Comparison of ENCODE assay signal across 8 mouse cellular contexts in the genomic region with DNA sequence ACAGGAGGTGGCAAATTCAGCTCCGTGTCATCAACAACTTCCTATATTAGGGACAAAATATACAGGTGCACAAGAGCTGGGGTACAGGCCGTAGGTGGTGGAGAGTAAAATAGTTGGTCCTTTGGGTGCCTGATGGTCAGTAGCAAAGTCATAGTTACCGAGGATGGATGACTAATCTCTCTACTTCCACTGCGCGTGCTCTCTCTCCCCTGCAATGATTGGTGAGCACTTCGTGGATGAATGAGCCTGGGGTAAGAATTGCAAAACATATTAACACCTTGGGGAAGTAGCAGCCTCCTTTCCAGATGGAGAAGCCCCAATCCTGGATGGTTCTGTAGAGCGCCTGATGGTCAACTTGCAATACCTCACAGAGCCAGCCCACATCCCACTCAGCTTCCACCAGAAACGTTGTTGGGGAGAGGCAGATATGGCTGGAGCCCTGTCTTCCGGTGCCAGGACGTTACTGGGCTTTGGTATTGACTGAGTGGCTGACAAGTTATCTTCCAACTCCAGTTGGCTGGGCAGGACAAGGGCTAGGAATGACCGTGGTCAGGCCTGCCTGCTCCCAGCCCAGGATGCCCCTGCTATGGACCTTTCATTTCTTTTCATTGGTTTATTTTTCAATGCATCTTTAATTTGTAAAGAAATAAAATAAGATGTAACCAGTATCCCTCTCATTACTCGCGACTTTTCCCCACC. TPM values are rescaled to one million over a fixed set of nuclear protein-coding genes. Genes with fewer than 3 reads are reported as not detected.
DNase-seq lines count a peak whose midpoint lies in the region; ATAC-seq and TF ChIP-seq lines count a peak whose summit lies in the region.

No protein-coding gene starts in this region.

- peak overlapping the region; percentile 90 for H3K4me2 ChIP-seq in liver, embryonic 12.5 days
- peak overlapping the region; percentile 72 for H3K4me2 ChIP-seq in stomach, embryonic 15.5 days

- no peak for TF ChIP-seq CTCF in layer of hippocampus, adult 2 months (conservative IDR thresholded peaks at IDR 0.05)

- peak overlapping the region; percentile 100 for H3K4me3 ChIP-seq in layer of hippocampus, adult 2 months
- H3K4me3 ChIP-seq in liver, embryonic 12.5 days, result peak overlapping the region; percentile 94
- H3K4me3 ChIP-seq in stomach, embryonic 15.5 days (replicated peaks), result peak overlapping the region; percentile 76

- ATAC-seq in granulocyte monocyte progenitor cell, adult 5-6 weeks (replicated peaks; ENCODE audit: poor library complexity, severe bottlenecking), result peak; percentile 9
- ATAC-seq in liver, embryonic 12.5 days, result peak; percentile 27
- no peak; the same call in 1 of the 2 replicates for ATAC-seq in stomach, embryonic 15.5 days (ENCODE audit: insufficient read depth, low FRiP score, low read depth)

- H3K4me1 ChIP-seq in liver, embryonic 12.5 days, result peaks cover 53% of the 10 kb centered on the region
- H3K4me1 ChIP-seq in stomach, embryonic 15.5 days, result peaks cover 16% of the 10 kb centered on the region

- H3K27ac ChIP-seq in layer of hippocampus, adult 2 months, result peak overlapping the region; percentile 92
- peak overlapping the region; percentile 96 for H3K27ac ChIP-seq in liver, embryonic 12.5 days
- peak overlapping the region; percentile 97 for H3K27ac ChIP-seq in stomach, embryonic 15.5 days

- peaks cover 80% of the 10 kb centered on the region for H3K36me3 ChIP-seq in liver, embryonic 12.5 days
- peaks cover 40% of the 10 kb centered on the region for H3K36me3 ChIP-seq in stomach, embryonic 15.5 days

- H3K9ac ChIP-seq in liver, embryonic 12.5 days, result peak overlapping the region; percentile 94
- peak overlapping the region; percentile 75; the same call in 1 of the 2 replicates for H3K9ac ChIP-seq in stomach, embryonic 15.5 days

- H3K9me3 ChIP-seq in liver, embryonic 12.5 days (replicated peaks), result no peaks in the 10 kb centered on the region
- H3K9me3 ChIP-seq in stomach, embryonic 15.5 days, result no peaks in the 10 kb centered on the region

- WGBS in liver, embryonic 12.5 days (ENCODE audit: insufficient replicate concordance), result 41% methylated on average over 13 of the region's 13 CpGs
- WGBS in stomach, embryonic 15.5 days, result 45% methylated on average over 13 of the region's 13 CpGs

- H3K27me3 ChIP-seq in liver, embryonic 12.5 days (replicated peaks), result no peaks in the 10 kb centered on the region
- H3K27me3 ChIP-seq in stomach, embryonic 15.5 days (replicated peaks), result no peaks in the 10 kb centered on the region

- no peak for DNase-seq in layer of hippocampus, adult 2 months (ENCODE audit: low spot score in 2 of 2)
- no peak for DNase-seq in layer of hippocampus, adult 9-10 months (ENCODE audit: low spot score)
- DNase-seq in R1 (ENCODE audit: low read depth, low spot score), result peak; percentile 40
- DNase-seq in kidney, postnatal 36 days, result no peak
- DNase-seq in urinary bladder, postnatal 14 days (ENCODE audit: low spot score), result no peak

RNA-seq across cellular contexts. Expression of a gene that starts 0.4 kb away (rescaled TPM):
- 10 to 100 TPM; 14.8 to 15.5 TPM for total RNA-seq in layer of hippocampus, adult 2 months (2021)
- 9.0 and 9.3 TPM in 2 replicates for total RNA-seq in granulocyte monocyte progenitor cell, adult 5-6 weeks (2014; fragmentation: Nextera tagmentation)
- total RNA-seq in granulocyte monocyte progenitor cell, adult 5-6 weeks (2017), result 7.5 and 9.3 TPM in 2 replicates
- 10.2 and 11.5 TPM in 2 replicates for polyA plus RNA-seq in liver, embryonic 12.5 days (2016; fragmentation: Nextera tagmentation; extraction: Ambion mirVana)
- 27.1 and 28.5 TPM in 2 replicates for polyA plus RNA-seq in stomach, embryonic 15.5 days (2015; fragmentation: Nextera tagmentation; extraction: Ambion mirVana)

RNA-seq across cellular contexts. Expression of a gene that starts 8.5 kb away (rescaled TPM):
- total RNA-seq in layer of hippocampus, adult 2 months (2021), result 10 to 100 TPM; 53.4 to 56.9 TPM
- 193 and 202 TPM in 2 replicates for total RNA-seq in granulocyte monocyte progenitor cell, adult 5-6 weeks (2014; fragmentation: Nextera tagmentation)
- total RNA-seq in granulocyte monocyte progenitor cell, adult 5-6 weeks (2017), result 130 and 186 TPM in 2 replicates
- polyA plus RNA-seq in liver, embryonic 12.5 days (2016; fragmentation: Nextera tagmentation; extraction: Ambion mirVana), result 178 and 187 TPM in 2 replicates
- 192 and 202 TPM in 2 replicates for polyA plus RNA-seq in stomach, embryonic 15.5 days (2015; fragmentation: Nextera tagmentation; extraction: Ambion mirVana)

RNA-seq across cellular contexts. Expression of a gene that starts 13.0 kb away (rescaled TPM):
- total RNA-seq in layer of hippocampus, adult 2 months (2021), result 100 to 1,000 TPM; 189 to 206 TPM
- 47.5 and 51.8 TPM in 2 replicates for total RNA-seq in granulocyte monocyte progenitor cell, adult 5-6 weeks (2014; fragmentation: Nextera tagmentation)
- total RNA-seq in granulocyte monocyte progenitor cell, adult 5-6 weeks (2017), result 21.1 and 23.2 TPM in 2 replicates
- polyA plus RNA-seq in liver, embryonic 12.5 days (2016; fragmentation: Nextera tagmentation; extraction: Ambion mirVana), result 10.7 and 11.1 TPM in 2 replicates
- 27.3 and 28.0 TPM in 2 replicates for polyA plus RNA-seq in stomach, embryonic 15.5 days (2015; fragmentation: Nextera tagmentation; extraction: Ambion mirVana)

RNA-seq across cellular contexts. Expression of a gene that starts 20.2 kb away (rescaled TPM):
- total RNA-seq in layer of hippocampus, adult 2 months (2021), result 100 to 1,000 TPM; 104 to 108 TPM
- total RNA-seq in granulocyte monocyte progenitor cell, adult 5-6 weeks (2014; fragmentation: Nextera tagmentation), result 102 and 121 TPM in 2 replicates
- 88.3 and 103 TPM in 2 replicates for total RNA-seq in granulocyte monocyte progenitor cell, adult 5-6 weeks (2017)
- polyA plus RNA-seq in liver, embryonic 12.5 days (2016; fragmentation: Nextera tagmentation; extraction: Ambion mirVana), result 51.9 and 54.6 TPM in 2 replicates
- polyA plus RNA-seq in stomach, embryonic 15.5 days (2015; fragmentation: Nextera tagmentation; extraction: Ambion mirVana), result 81.1 and 90.2 TPM in 2 replicates

RNA-seq across cellular contexts. Expression of a gene that starts 26.2 kb away (rescaled TPM):
- under 1 TPM; 0.15 to 0.23 TPM for total RNA-seq in layer of hippocampus, adult 2 months (2021)
- 0.32 and 0.56 TPM in 2 replicates for total RNA-seq in granulocyte monocyte progenitor cell, adult 5-6 weeks (2014; fragmentation: Nextera tagmentation)
- total RNA-seq in granulocyte monocyte progenitor cell, adult 5-6 weeks (2017), result not detected in 2 replicates
- 0.25 and 0.54 TPM in 2 replicates for polyA plus RNA-seq in liver, embryonic 12.5 days (2016; fragmentation: Nextera tagmentation; extraction: Ambion mirVana)
- polyA plus RNA-seq in stomach, embryonic 15.5 days (2015; fragmentation: Nextera tagmentation; extraction: Ambion mirVana), result 0.45 and 0.88 TPM in 2 replicates
